Mouse (Mus musculus) CH12.LX (cell line): ENCODE data around the gene Ppp2r5e. TPM values are rescaled to one million over a fixed set of nuclear protein-coding genes. Genes with fewer than 3 reads are reported as not detected.

Experiments
- DNase-seq: peaks from one replicate; pipeline ENCODE4 v3.0.0-alpha.2; 2013; ENCODE audit errors: extremely low read depth
- H3K27ac ChIP-seq: 2 replicates; pipeline ENCODE4 v1.5.1; 2012; ENCODE audit warnings: low read depth, mild to moderate bottlenecking, control low read depth, moderate library complexity; ENCODE audit not compliant: insufficient read depth
- H3K27me3 ChIP-seq: replicated peaks from 2 replicates; pipeline ENCODE3; 2012; ENCODE audit warnings: inconsistent platforms
- H3K36me3 ChIP-seq, 2 experiments: replicated peaks in 1 of 2; 2 replicates each; pipeline versions ENCODE3 to v1.6.1; 2012; ENCODE audit warnings: inconsistent platforms in 1 of 2, low read length in 1 of 2, mild to moderate bottlenecking in 1 of 2, mixed read lengths in 1 of 2, moderate library complexity in 1 of 2; ENCODE audit not compliant: control insufficient read depth in 1 of 2, insufficient read depth in 1 of 2
- H3K4me1 ChIP-seq, 2 experiments: 2 replicates each; pipeline ENCODE4 v1.6.1; 2012; ENCODE audit warnings: inconsistent platforms in 1 of 2, moderate library complexity in 1 of 2; ENCODE audit not compliant: insufficient read depth in 2 of 2, control insufficient read depth in 1 of 2
- H3K4me2 ChIP-seq: 2 replicates; pipeline ENCODE4 v1.6.1; 2012; ENCODE audit warnings: low read depth, mild to moderate bottlenecking, control low read depth; ENCODE audit not compliant: poor library complexity, insufficient read depth, severe bottlenecking
- H3K4me3 ChIP-seq, 3 experiments: fragments of 150-350 bp in 1 of 3; sonication (generic) in 1 of 3; replicated peaks in 1 of 3; 2 replicates each; pipeline versions ENCODE3 to v1.5.1; 2011 to 2012; ENCODE audit warnings: low read depth in 2 of 3, low read length in 2 of 3, mild to moderate bottlenecking in 2 of 3, moderate library complexity in 2 of 3, control low read depth in 1 of 3, improper control_type of control experiment in 1 of 3, inconsistent platforms in 1 of 3, mixed read lengths in 1 of 3; ENCODE audit not compliant: poor library complexity in 1 of 3
- H3K79me2 ChIP-seq: replicated peaks from 2 replicates; pipeline ENCODE4 v1.6.1; 2012; ENCODE audit warnings: mild to moderate bottlenecking, moderate library complexity; ENCODE audit not compliant: control insufficient read depth, poor library complexity, insufficient read depth, severe bottlenecking; ENCODE audit errors: extremely low read depth
- H3K9ac ChIP-seq: 2 replicates; pipeline ENCODE4 v1.6.1; 2012; ENCODE audit warnings: low read depth, mild to moderate bottlenecking, control low read depth, moderate library complexity; ENCODE audit not compliant: insufficient read depth
- H3K9me3 ChIP-seq: replicated peaks from 2 replicates; pipeline ENCODE3; 2012; ENCODE audit warnings: low read length, inconsistent platforms, mixed read lengths
- CTCF ChIP-seq, 2 experiments: IDR thresholded peaks in 1 of 2; conservative IDR thresholded peaks in 1 of 2; 2 replicates each; pipeline ENCODE4 v1.5.1; 2011 to 2012; ENCODE audit warnings: low read depth in 2 of 2, low read length in 2 of 2, improper control_type of control experiment in 1 of 2, inconsistent platforms in 1 of 2, mild to moderate bottlenecking in 1 of 2, moderate library complexity in 1 of 2
- E2F4 ChIP-seq: IDR thresholded peaks from 2 replicates; pipeline ENCODE4 v1.6.1; 2011; ENCODE audit warnings: low read depth, low read length, improper control_type of control experiment; ENCODE audit not compliant: insufficient replicate concordance
- GABPA ChIP-seq: IDR thresholded peaks from 2 replicates; pipeline ENCODE4 v1.6.1; 2012; ENCODE audit warnings: low read depth, low read length, improper control_type of control experiment, inconsistent platforms; ENCODE audit not compliant: insufficient replicate concordance
- IRF4 ChIP-seq: IDR thresholded peaks from 2 replicates; pipeline ENCODE4 v1.6.1; 2014; ENCODE audit warnings: low read depth, mild to moderate bottlenecking, inconsistent platforms, low read length, improper control_type of control experiment
- JUN ChIP-seq: IDR thresholded peaks from 2 replicates; pipeline ENCODE4 v1.6.1; 2011; ENCODE audit warnings: low read depth, mild to moderate bottlenecking, low read length, improper control_type of control experiment, moderate library complexity; ENCODE audit not compliant: insufficient read depth
- JUND ChIP-seq: conservative IDR thresholded peaks from 2 replicates; pipeline ENCODE4 v1.6.1; 2011; ENCODE audit warnings: low read depth, low read length, improper control_type of control experiment
- MAFK ChIP-seq: IDR thresholded peaks from 2 replicates; pipeline ENCODE4 v1.6.1; 2011; ENCODE audit warnings: low read length, improper control_type of control experiment; ENCODE audit not compliant: insufficient replicate concordance
- MAX ChIP-seq: IDR thresholded peaks from 2 replicates; pipeline ENCODE4 v1.6.1; 2011; ENCODE audit warnings: low read length, improper control_type of control experiment
- MEF2A ChIP-seq: IDR thresholded peaks from 2 replicates; pipeline ENCODE4 v1.6.1; 2014; ENCODE audit warnings: low read depth, mild to moderate bottlenecking, inconsistent platforms, low read length, improper control_type of control experiment, borderline replicate concordance
- MXI1 ChIP-seq: IDR thresholded peaks from 2 replicates; pipeline ENCODE4 v1.6.1; 2011; ENCODE audit warnings: mild to moderate bottlenecking, low read depth, low read length, improper control_type of control experiment
- MYC ChIP-seq: IDR thresholded peaks from 2 replicates; pipeline ENCODE4 v1.6.1; 2011; ENCODE audit warnings: low read depth, mild to moderate bottlenecking, improper control_type of control experiment, low read length
- PAX5 ChIP-seq: IDR thresholded peaks from 2 replicates; pipeline ENCODE4 v1.6.1; 2012; ENCODE audit warnings: low read length, inconsistent platforms, mixed read lengths
- POLR2A ChIP-seq: IDR thresholded peaks from 2 replicates; pipeline ENCODE4 v1.6.1; 2011; ENCODE audit warnings: low read depth, mild to moderate bottlenecking, improper control_type of control experiment, low read length
- TBP ChIP-seq: conservative IDR thresholded peaks from 2 replicates; pipeline ENCODE4 v1.6.1; 2011; ENCODE audit warnings: low read depth, low read length, improper control_type of control experiment
- TCF12 ChIP-seq: IDR thresholded peaks from 2 replicates; pipeline ENCODE4 v1.6.1; 2014; ENCODE audit warnings: low read depth, mild to moderate bottlenecking, inconsistent platforms, low read length, improper control_type of control experiment
- UBTF ChIP-seq: IDR thresholded peaks from 2 replicates; pipeline ENCODE4 v1.6.1; 2012; ENCODE audit warnings: low read depth, mild to moderate bottlenecking, inconsistent platforms, low read length, improper control_type of control experiment, moderate library complexity
- USF1 ChIP-seq: IDR thresholded peaks from 2 replicates; pipeline ENCODE4 v1.6.1; 2014; ENCODE audit warnings: low read depth, mild to moderate bottlenecking, inconsistent platforms, low read length, improper control_type of control experiment
- USF2 ChIP-seq: conservative IDR thresholded peaks from 2 replicates; pipeline ENCODE4 v1.6.1; 2011; ENCODE audit warnings: low read depth, low read length, improper control_type of control experiment
- ZKSCAN1 ChIP-seq: IDR thresholded peaks from 2 replicates; pipeline ENCODE4 v1.6.1; 2012; ENCODE audit warnings: low read depth, inconsistent platforms, low read length, improper control_type of control experiment, borderline replicate concordance
- ZNF384 ChIP-seq: IDR thresholded peaks from 2 replicates; pipeline ENCODE4 v1.6.1; 2012; ENCODE audit warnings: low read depth, low read length, improper control_type of control experiment, inconsistent platforms
- dilution Hi-C: fragments of 300-500 bp; cut with MboI; formaldehyde crosslinking; loops from 2 replicates; pipeline ENCODE4 v1.14.3; 2020; ENCODE audit warnings: low sequenced_read_pairs; ENCODE audit not compliant: extremely low pct_unique_long_range_greater_than_20kb, extremely low pct_ligation_motif_present
- in situ Hi-C: fragments of 300-500 bp; cut with MboI; formaldehyde crosslinking; loops from 3 replicates; pipeline ENCODE4 v1.14.3; 2019; ENCODE audit warnings: low sequenced_read_pairs, low pct_ligation_motif_present, low pct_unique_long_range_greater_than_20kb, mixed read lengths
- polyA plus RNA-seq: library from polyadenylated mRNA; unstranded; fragments of >175 nt; gene quantifications from 2 replicates; pipeline ENCODE4 v1.2.1, GENCODE M21; 2012; ENCODE audit warnings: low read depth; ENCODE audit not compliant: insufficient read length
- total RNA-seq, 2 experiments: library from RNA; depleted of rRNA; stranded (reverse); fragments of 300-350 nt in 1 of 2; fragments of >200 nt in 1 of 2; gene quantifications; 2 replicates each; pipeline ENCODE4 v1.2.3; 2012 to 2014

Ppp2r5e gene
- total and polyA plus RNA-seq, 3 experiments = 9.3 to 21.7 (median 10.0) TPM

- Histone ChIP-seq H3K27me3 (no peaks in the 10 kb centered on the region), H3K9me3 (no peaks in the 10 kb centered on the region), H3K9ac (no peak overlapping the region), H3K27ac (no peak overlapping the region), H3K4me1 (peaks cover 0 to 7% of the 10 kb centered on the region in 2 experiments; a peak in 2 of 4 replicates), H3K79me2 (peaks cover 6% of the 10 kb centered on the region; the same call in 1 of the 2 replicates), H3K36me3 (peaks cover 9 to 48% of the 10 kb centered on the region in 2 experiments), H3K4me3 (no peak overlapping the region), H3K4me2 (no peak overlapping the region)
- no peak for DNase-seq
- in situ Hi-C loops = no loop called here
- TF ChIP-seq E2F4 = no peak
- dilution Hi-C loops = no loop called here
Measured at GRCm38 (mm10) chr12:75579076-75579475, 17.0 kb downstream of the Ppp2r5e start.

GRCm38 (mm10) chr12:75577255-75577654 is 18.8 kb downstream of the Ppp2r5e start:
- dilution Hi-C loops (no loop called here), in situ Hi-C loops (no loop called here)
- peaks cover 5% of the 10 kb centered on the region; the same call in 1 of the 2 replicates for H3K79me2 ChIP-seq
- no peak for DNase-seq
- peaks cover 0 to 18% of the 10 kb centered on the region in 2 experiments; a peak in 2 of 4 replicates for H3K4me1 ChIP-seq
- no peak overlapping the region for H3K9ac ChIP-seq
- H3K27me3 ChIP-seq = no peaks in the 10 kb centered on the region
- no peak overlapping the region for H3K4me3 ChIP-seq
- H3K27ac ChIP-seq = no peak overlapping the region
- H3K36me3 ChIP-seq = peaks cover 6 to 42% of the 10 kb centered on the region in 2 experiments
- TF ChIP-seq PAX5 = no peak
- TF ChIP-seq GABPA = no peak
- no peak for TF ChIP-seq TBP
- no peak for TF ChIP-seq USF2
- no peak for TF ChIP-seq IRF4
- TF ChIP-seq CTCF (conservative IDR thresholded peaks at IDR 0.05 in 1 of 2, IDR thresholded peaks at IDR 0.05 in 1 of 2; ENCODE audit: low read depth in 2 of 2, low read length in 2 of 2) = no peak
- no peak for TF ChIP-seq MYC
- no peak for TF ChIP-seq MAX
- TF ChIP-seq ZKSCAN1 = no peak
- no peak for TF ChIP-seq JUN
- no peak for TF ChIP-seq UBTF
- no peak for TF ChIP-seq TCF12
- no peak for TF ChIP-seq MAFK
- no peak for TF ChIP-seq USF1
- TF ChIP-seq JUND = no peak
- TF ChIP-seq MEF2A = no peak
- TF ChIP-seq E2F4 = no peak
- no peak for TF ChIP-seq ZNF384
- no peak for TF ChIP-seq MXI1
- no peak for TF ChIP-seq POLR2A
- no peak overlapping the region for H3K4me2 ChIP-seq
- H3K9me3 ChIP-seq = no peaks in the 10 kb centered on the region
